Mouse (Mus musculus): ENCODE data around the gene Lfng. TPM values are rescaled to one million over a fixed set of nuclear protein-coding genes. Genes with fewer than 3 reads are reported as not detected.

The Lfng gene
- total RNA-seq, 2 experiments from 2014 or later = 18.8 to 28.4 TPM

DNA sequence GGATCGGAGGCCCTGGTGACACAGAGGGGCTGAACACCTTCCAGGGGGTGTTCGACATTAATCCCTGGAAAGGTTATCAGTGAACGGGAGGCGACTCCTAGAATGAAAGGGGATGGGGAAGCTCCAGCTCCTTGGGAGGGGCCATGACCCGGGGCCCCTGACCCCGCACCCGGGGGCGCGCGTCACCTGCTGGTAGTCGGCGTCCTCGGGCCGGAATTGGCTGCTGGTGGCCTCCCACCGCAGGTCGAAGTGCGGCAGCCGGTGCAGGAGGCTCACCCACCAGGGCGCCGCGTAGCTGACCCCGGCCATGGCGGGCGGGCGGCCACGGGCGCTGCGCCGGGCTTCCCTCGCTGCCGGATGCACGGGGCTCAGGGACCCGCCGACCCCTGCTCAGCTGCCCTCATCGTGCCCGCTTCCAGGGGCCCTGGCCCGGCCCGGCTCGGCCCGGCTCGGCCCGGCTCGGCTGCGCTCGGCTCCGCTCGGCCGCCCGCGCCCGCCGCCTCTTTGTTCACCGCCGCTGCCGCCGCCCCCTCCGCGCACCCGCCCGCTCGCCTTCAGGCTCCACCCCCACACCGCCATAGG, 41.5 kb downstream of the Lfng start, which contains the start of gene Ttyh3:
TSS of gene Ttyh3 (minus strand) at position 513 of the 582 bp plus-strand sequence.
- no peak for DNase-seq (ENCODE audit: low spot score in 2 of 2)
- intact Hi-C loops (cut with DNase I) = loop anchor here (2.0 kb wide), 1 partner anchor 56 kb away; the partner anchor contains the start of gene Brat1

DNA sequence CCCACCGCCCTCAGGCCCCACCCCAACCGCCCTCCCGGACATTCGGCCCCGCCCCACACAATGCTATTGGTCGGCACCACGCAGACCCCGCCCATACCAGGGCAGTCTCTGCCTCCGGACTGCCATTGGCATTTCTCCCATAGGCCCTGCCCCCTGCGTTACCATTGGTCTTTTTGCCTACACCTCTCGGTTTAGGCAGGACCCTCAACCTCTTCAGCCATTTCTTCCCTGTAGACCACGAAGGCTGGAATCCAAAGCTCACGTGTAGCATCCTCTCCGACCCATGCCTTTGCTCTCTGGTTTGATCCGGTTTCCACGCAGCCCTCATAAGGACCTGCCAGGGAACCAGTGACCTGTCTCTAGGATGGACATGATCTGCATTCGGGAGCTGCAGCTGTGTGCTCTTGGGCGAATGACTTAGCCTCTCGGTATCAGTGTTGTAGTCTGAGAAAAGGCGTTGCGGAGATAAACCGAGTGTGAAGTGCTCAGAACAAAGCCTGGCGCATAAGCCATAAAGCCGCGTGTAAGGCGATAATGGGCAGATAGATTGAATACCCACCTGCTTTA, 42.1 kb downstream of the Lfng start:
- peak; percentile 97 to 98 for DNase-seq (ENCODE audit: low spot score in 2 of 2)
- intact Hi-C loops (cut with DNase I) = loop anchor here (2.0 kb wide), 1 partner anchor 56 kb away; the partner anchor contains the start of gene Brat1

DNA sequence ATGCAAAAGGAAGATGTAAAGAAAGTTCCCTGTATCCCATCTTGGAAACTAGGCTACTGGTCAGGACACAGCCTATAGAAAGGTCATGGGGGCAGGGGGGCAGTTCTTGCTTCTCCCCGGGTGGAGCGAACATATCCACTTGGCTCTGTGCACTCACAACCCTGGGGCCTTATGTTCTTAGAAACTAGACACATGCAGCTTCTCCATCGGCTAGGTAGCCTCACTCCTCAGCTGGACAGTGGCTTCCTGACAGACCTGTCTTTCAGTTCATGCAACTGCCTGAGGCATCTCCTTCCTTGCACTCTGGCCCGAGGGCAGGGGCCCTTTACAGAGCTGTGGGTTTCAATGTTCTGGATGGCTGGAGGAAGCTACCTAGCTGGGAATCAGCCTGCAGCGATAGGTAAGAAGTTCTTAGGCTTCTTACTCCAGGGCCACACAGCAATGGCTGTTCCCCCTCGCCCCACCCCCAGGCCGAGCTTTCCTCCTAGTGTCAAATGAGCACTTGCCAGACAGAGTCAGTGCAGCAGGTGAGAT, 42.8 kb downstream of the Lfng start:
- no peak for DNase-seq (ENCODE audit: low spot score in 2 of 2)
- intact Hi-C loops (cut with DNase I) = loop anchor here (2.0 kb wide), 1 partner anchor 55 kb away; the partner anchor contains the start of gene Brat1

GRCm38 (mm10) chr5:140651231-140651630, 44.1 kb downstream of the Lfng start:
- no peak for DNase-seq (ENCODE audit: low spot score in 2 of 2)
- intact Hi-C loops (cut with DNase I) = no loop called here

- intact Hi-C loops (cut with DNase I) = no loop called here
- DNase-seq (ENCODE audit: low spot score in 2 of 2) = no peak
These were observed 45.5 kb downstream of the Lfng start for GRCm38 (mm10) chr5:140652587-140652986.

- intact Hi-C loops (cut with DNase I) = no loop called here
- DNase-seq (ENCODE audit: low spot score in 2 of 2) = no peak
These were observed 47.2 kb downstream of the Lfng start for GRCm38 (mm10) chr5:140654096-140654845.

GRCm38 (mm10) chr5:140659607-140660272, 52.6 kb downstream of the Lfng start:
- DNase-seq (ENCODE audit: low spot score in 2 of 2) = peak; percentile 72 to 94
- intact Hi-C loops (cut with DNase I) = no loop called here

- intact Hi-C loops (cut with DNase I) = no loop called here
- DNase-seq (ENCODE audit: low spot score in 2 of 2) = no peak
These were observed 53.3 kb downstream of the Lfng start for GRCm38 (mm10) chr5:140660398-140660797.

DNA sequence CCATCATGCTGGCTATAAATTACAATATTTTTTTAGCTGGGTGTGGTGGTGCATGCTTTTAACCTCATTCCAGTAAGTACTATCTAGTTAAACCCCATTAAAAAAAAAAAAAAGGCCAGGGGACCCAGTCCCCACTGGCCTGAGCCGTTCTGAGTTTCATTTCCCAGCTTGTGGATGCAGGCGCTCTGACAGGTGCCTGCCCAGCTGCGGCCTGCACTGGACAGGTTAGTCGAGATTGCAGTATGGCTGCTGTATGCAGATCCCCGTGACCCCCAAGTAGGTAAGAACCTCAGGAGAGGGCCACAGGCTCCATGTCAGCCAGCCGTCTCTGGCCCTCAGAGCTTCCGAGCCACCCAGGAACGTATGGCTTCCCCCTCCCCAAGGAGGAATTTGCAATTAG, 54.3 kb downstream of the Lfng start:
- no peak for DNase-seq (ENCODE audit: low spot score in 2 of 2)
- intact Hi-C loops (cut with DNase I) = no loop called here

DNA sequence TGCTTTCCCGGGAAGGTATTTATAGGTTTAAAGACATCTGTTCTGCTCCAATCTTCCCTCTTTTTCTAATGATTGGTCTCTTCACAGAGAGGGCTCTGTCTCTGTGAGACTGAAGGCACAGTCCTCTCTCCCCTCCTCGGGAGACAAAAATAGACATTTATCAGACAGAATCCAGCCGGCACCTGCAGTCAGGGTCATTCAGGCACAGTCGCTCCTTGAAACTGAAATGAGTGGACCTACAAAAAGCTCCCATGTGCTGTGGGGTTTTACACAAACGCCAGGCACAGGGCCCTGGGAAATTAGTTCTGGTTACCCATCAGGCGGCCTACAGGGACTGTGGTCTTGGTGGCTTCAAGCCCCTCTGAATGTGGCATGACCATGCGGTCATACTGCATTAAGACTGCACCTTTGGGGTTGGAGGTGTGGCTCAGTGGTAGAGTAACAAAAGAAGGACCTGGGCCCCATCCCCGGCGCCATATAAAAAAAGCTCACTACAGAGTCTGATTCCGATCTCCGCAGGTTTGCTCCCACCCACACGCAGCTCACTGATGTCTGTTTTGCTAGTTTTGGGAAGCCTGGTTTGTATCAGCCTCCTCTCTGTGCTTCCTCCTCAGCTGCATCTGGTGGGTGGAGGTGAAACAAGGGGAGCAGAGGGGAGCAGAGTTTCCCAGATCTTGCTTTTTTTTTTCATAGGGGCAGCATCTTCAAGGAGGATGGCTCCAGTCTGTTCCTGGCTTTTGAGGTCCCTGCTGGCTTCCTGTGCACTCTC, 54.9 kb downstream of the Lfng start:
- intact Hi-C loops (cut with DNase I) = no loop called here
- DNase-seq (ENCODE audit: low spot score in 2 of 2) = peak; percentile 49 to 71

DNA sequence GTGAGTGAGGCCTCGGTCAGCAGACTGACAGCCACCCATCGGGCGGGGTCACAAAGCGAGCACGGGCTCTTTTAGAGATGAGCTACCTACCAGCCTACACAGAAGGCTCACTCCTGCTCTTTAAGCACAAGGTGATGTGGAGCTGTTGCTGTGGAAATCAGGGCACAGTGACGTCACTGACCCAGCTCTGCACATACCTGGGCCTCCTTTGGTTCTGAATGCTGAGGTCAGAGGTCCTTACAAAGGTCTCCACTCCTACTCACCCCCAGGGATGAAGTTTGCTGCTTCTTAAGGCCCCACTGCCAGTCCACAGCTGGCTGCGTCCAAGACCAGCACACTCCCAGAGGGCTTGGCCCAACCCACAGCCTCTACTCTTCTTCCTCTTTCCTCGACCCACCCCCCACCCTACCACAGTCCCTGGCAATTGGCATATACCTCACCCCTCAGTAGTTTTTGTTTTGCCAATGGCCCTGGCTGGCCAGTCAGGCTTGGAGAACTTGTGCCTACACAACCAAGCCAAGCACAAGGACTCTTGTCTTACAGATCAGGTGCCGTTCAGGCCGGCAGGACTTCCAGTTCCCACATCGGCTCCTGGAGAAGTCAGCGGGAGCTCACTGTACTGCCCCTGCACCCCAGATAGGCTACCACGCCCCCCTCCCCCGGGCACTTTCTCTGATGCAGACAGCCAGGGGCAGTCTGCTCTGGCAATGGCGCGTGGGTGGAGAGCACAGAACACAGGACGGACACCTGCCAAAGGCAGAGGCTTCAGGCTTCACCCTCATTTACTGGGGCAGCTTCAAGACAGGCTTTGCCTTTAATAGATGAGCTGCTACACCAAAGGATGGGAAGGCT, 55.8 kb downstream of the Lfng start:
- DNase-seq (ENCODE audit: low spot score in 2 of 2) = peak; percentile 56 to 60

DNA sequence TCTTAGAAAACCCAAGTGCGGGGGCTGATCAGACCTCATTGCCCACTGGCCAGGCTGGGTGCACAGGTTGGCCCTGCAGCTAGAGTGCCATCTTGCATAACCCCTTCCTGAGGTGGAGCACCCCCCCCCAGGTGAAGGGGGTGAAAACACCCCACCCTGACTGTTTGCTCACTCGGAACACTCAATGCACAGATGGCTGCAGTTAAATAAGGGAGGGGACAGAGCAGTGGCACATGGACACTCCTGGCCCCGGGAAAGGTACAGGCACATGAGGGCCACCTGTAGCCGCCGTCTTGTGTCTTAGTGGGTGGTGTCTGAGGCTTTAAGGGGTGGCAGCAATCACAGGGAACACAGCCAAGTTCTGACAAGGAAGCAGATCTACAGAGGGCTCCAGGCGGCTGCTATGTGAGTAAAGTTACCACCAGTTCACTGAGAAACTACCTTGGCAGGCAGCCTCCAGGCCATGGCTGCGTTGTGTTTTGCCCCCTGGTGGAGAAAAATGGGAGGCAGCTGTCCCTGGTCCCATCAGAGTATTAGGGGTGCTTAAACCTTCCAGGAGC, 56.6 kb downstream of the Lfng start:
- DNase-seq (ENCODE audit: low spot score in 2 of 2) = peak; percentile 69 to 76
- intact Hi-C loops (cut with DNase I) = no loop called here

More for the DNA sequence above, 55.8 kb downstream of the Lfng start:
- intact Hi-C loops (cut with DNase I) = no loop called here

Other genes starting within 250 kb of the Lfng start
- gene Snx8, start 218.1 kb upstream of the Lfng start, total RNA-seq (2021) = 10 to 100 TPM; 15.7 to 18.8 TPM
- 100 to 1,000 TPM; 108 to 109 TPM for gene Eif3b, start 188.0 kb upstream of the Lfng start, total RNA-seq (2021)
- gene Gm4869, start 161.7 kb upstream of the Lfng start, total RNA-seq (2021) = not detected
- 10 to 100 TPM; 19.7 to 19.8 TPM for gene Chst12, start 101.8 kb upstream of the Lfng start, total RNA-seq (2021)
- gene Grifin, start 42.2 kb upstream of the Lfng start, total RNA-seq (2021) = not detected
- gene Ttyh3, start 41.7 kb downstream of the Lfng start, total RNA-seq (2021) = 100 to 1,000 TPM; 342 to 349 TPM
- 10 to 100 TPM; 49.0 to 63.8 TPM for gene Iqce, start 95.1 kb downstream of the Lfng start, total RNA-seq (2021)
- gene Brat1, start 97.7 kb downstream of the Lfng start, total RNA-seq (2021) = 10 to 100 TPM; 24.8 to 27.4 TPM
- gene Amz1, start 116.8 kb downstream of the Lfng start, total RNA-seq (2021) = 10 to 100 TPM; 17.4 to 20.5 TPM
- gene Gna12, start 223.1 kb downstream of the Lfng start, total RNA-seq (2021) = 10 to 100 TPM; 68.1 to 73.8 TPM